Mouse (Mus musculus) erythroblast, adult 5-6 weeks (primary cell): ENCODE data around the gene Bahd1. TPM values are rescaled to one million over a fixed set of nuclear protein-coding genes. Genes with fewer than 3 reads are reported as not detected.

Source experiments
- ATAC-seq: replicated peaks from 2 replicates; pipeline ENCODE4 v1.8.0; 2016; ENCODE audit warnings: moderate number of reproducible peaks, mild to moderate bottlenecking, moderate TSS enrichment, inconsistent platforms; ENCODE audit not compliant: poor library complexity, low FRiP score, severe bottlenecking
- total RNA-seq, 2 experiments: library from RNA; stranded (forward) in 1 of 2; stranded (reverse) in 1 of 2; fragments of 150-400 nt in 1 of 2; fragments of 200-764, 138-1000 nt in 1 of 2; gene quantifications; 2 replicates each; pipeline versions ENCODE4 v1.2.3 to v1.2.4; 2015 to 2017; ENCODE audit warnings: low replicate concordance in 2 of 2

The Bahd1 gene
- total RNA-seq, 2 experiments from 2014 or later, result 1.3 to 4.3 TPM

DNA sequence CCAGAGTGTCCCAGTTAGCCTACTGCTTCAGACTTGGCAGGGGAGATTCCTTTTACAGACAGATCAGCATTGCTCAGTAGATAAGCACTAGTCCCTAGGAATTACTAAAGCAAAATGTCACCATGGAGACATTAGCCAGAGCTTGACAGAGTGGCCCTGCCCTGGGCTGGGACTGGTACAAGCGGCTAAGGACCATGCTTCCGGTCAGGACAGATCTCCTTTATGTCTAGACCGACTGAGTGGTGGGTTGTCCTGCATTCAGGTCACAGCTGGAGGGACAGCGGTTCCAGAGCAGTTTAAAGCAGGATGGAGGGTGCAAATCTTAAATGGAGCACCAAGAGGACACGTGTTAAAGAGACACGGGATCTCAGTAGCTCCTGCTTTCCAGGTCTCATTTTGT is 25.8 kb downstream of the Bahd1 start:
- ATAC-seq, result peak; percentile 18; the same call in 1 of the 2 replicates

DNA sequence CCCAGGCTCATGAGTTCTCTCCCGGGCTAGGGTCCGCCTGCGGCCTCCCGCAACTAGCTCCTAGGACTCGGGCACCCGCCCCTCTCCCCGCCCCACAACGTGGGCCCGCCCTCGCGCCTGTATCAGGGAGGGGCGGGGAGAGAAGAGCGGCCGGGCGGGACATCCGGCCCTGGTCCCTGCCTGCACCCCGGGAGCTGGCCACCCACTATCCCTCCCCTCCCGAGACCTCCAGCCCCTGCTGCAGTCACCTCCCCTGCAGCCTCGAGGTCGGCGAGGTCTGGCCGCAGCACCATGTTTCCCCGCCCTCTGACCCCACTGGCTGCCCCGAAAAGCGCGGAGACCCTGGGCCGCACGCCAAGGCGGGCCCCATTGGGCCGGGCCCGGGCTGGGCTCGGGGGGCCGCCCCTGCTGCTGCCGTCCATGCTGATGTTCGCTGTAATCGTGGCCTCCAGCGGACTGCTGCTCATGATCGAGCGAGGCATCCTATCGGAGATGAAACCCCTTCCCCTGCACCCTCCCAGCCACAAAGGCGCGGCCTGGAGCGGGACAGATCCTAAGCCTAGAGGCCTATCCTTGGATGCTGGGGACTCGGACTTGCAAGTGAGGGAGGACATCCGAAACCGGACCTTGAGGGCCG is 26.3 kb downstream of the Bahd1 start, which contains the start of gene Chst14:
Chst14 (plus strand) TSS at position 136 of the 637 bp plus-strand sequence.
- peak; percentile 92 for ATAC-seq

GRCm38 (mm10) chr2:118926998-118927739 is 27.0 kb downstream of the Bahd1 start:
- no peak for ATAC-seq

GRCm38 (mm10) chr2:118941341-118941740 is 41.2 kb downstream of the Bahd1 start:
- ATAC-seq, result no peak

- ATAC-seq, result no peak; the same call in 1 of the 2 replicates
Measured at GRCm38 (mm10) chr2:118943232-118943631, 43.1 kb downstream of the Bahd1 start.

- peak; percentile 38; the same call in 1 of the 2 replicates for ATAC-seq
Measured at GRCm38 (mm10) chr2:118948818-118949217, 48.6 kb downstream of the Bahd1 start.

- no peak for ATAC-seq
Measured at GRCm38 (mm10) chr2:118949699-118950098, 49.5 kb downstream of the Bahd1 start.

DNA sequence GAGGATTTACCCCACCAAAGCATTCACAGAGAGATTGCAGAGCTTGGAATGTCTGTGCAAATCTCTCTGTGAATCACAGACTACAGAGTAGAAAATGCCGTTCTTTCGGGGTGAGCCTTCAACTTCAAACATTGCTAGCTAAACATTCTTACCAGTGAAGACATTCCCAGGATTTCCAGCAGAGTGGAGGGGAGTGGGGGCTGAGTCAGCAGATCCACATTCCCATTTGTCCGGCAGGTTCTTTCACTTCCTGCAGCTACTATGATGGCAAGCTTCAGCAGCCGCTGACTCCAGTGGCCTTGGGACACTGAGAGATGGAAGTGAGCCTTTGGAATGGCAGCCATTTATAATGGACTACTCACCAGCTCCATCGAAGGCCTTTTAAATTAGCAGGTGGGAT is 56.3 kb downstream of the Bahd1 start:
- no peak for ATAC-seq

DNA sequence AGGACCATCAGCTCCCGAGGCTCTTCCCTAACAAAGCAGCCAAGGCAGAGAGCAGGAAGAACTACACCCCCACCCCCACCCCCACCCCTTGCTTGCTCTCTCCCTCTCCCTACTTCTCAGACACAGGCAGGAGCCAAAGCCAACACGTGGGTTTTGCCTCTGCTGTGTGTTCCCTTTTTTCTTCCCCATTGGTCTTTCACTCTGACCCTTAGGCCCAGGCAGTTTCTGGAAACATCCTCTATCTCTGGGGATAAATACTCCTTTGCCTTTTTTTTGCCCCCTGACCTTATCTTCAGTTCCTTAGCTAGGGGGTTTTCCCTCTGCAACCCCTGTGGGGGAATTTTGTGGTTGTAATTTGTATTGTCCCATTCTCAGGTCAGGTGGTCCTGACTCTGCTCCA is 59.5 kb downstream of the Bahd1 start:
- no peak for ATAC-seq

DNA sequence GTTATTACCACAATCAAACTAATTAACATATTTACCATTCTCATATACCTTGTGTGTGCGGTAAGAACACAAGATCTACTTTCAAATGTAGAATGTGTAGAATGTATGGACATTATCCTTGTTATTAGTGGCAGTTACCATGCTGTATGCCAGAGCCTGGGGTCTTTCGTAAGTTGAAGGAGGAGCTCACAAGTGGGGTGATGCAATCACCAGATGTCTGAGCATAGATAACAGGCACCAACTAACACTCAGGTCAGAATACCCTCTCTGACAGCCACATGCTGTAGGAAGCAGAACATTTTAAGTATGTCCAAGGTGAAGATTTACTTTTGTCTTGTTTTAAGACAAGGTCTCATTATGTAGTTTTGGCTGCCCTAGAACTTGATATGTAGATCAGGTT is 60.2 kb downstream of the Bahd1 start:
- ATAC-seq, result no peak

- no peak for ATAC-seq
Measured at GRCm38 (mm10) chr2:118961546-118961945, 61.4 kb downstream of the Bahd1 start.

DNA sequence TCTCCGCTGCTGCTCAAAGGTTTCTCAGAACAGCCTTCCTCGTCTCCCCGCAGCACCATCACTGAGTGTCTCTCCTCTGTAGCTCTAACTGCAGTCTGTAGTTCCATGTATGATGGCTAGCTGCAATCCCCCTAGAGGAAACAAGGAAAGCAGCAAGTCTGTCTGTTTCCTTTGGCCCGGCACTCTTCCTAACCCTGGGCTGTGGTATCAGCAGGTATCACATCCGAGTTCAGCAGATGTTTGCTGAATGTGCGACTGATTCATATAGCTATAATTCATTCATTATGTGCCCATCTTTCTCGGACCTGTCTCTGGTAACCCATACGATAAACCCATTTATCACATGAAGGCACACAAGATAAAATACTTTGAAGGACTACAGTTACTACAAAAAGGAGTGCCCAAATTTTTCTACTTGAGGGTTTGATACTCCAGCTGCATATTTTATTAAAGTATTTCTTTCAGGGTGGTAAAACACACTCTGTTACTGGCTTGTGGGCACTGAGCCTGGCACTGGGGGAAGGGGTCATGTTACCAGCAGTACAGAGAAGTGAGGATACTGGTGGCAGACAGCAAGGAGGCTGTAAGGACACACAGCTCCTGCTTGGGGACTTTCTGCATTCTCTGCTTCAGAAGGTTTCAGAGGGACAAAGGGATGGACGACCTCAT is 63.0 kb downstream of the Bahd1 start:
- ATAC-seq, result peak; percentile 60

DNA sequence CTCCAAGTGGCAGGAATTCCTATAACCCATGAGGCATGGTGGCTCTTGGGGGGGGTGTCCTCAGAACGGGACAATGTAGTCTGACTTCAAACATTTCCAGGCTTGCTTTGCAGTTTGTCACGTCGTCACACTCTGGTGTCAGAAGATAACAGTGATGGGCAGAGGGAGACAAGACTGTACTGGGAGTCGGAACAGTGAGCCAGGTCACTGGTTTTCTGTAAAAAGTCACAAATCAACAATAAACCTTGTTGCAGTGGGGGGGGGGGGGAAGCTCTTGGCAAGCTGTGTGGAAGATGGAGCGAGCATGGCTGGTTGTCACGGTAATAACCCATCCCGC is 63.5 kb downstream of the Bahd1 start:
- ATAC-seq, result peak; percentile 57

GRCm38 (mm10) chr2:118969585-118970147 is 69.5 kb downstream of the Bahd1 start:
- no peak for ATAC-seq

DNA sequence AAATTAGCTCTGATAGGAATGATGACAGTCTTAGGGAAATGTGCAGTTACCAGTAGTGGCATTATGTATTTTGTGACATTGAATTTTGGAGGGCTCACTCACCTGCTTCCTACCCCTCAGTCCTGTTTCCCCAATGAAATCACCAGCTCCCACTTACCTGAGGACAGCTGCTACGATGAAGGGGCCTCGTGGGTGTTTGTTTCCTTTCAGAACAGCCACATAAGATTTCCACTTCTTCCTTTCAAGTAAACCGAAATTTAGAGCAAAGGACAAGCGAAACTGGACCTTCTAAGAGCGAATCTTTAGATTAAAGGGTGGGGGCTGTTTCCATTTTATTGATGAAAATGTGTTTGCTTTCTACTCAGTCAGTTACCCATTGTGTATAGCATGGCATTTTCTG is 71.9 kb downstream of the Bahd1 start:
- ATAC-seq, result no peak

GRCm38 (mm10) chr2:118972687-118973376 is 72.7 kb downstream of the Bahd1 start:
- peak; percentile 90 for ATAC-seq
